Mouse (Mus musculus): ENCODE measurements at regions not wholly inside any gene's neighbourhood (a gene's known extent, or its start where the extent isn't known, plus 50 kb on each side); places are given as distances from the start of the nearest gene placed in this dataset.

- no peak for DNase-seq (ENCODE audit: low spot score in 2 of 2)
These were observed 96.8 kb downstream of the Btbd35f7 start for GRCm38 (mm10) chrX:5765702-5766101.

GRCm38 (mm10) chrX:5798433-5798832, 129.6 kb downstream of the Btbd35f7 start:
- DNase-seq (ENCODE audit: low spot score in 2 of 2): no peak

- DNase-seq (ENCODE audit: low spot score in 2 of 2): no peak
These were observed 130.0 kb downstream of the Btbd35f7 start for GRCm38 (mm10) chrX:5798902-5799301.

- peak in 1 of 2 experiments; percentile 3 for DNase-seq (ENCODE audit: low spot score in 2 of 2)
These were observed 134.3 kb downstream of the Btbd35f7 start for GRCm38 (mm10) chrX:5803181-5803580.
